Mouse (Mus musculus): Measurements from ENCODE around the gene Galnt4. TPM values are rescaled to one million over a fixed set of nuclear protein-coding genes. Genes with fewer than 3 reads are reported as not detected.
A peak's percentile ranks its signal among the peaks of the same experiment; 100 is the strongest.

Gene Galnt4
- total RNA-seq (2021) = 1 to 10 TPM; 3.0 to 3.5 TPM
- long read RNA-seq, experiment 1, full-length matches to known transcripts = 1 of 1 reads
- long read RNA-seq, experiment 1, partial matches to known transcripts = 0 of 1 reads
- long read RNA-seq, experiment 1, other reads (novel, unspliced or antisense) = 0 of 1 reads
- long read RNA-seq, experiment 2, full-length matches to known transcripts = 11 of 11 reads
- long read RNA-seq, experiment 2, partial matches to known transcripts = 0 of 11 reads
- long read RNA-seq, experiment 2, other reads (novel, unspliced or antisense) = 0 of 11 reads

DNA sequence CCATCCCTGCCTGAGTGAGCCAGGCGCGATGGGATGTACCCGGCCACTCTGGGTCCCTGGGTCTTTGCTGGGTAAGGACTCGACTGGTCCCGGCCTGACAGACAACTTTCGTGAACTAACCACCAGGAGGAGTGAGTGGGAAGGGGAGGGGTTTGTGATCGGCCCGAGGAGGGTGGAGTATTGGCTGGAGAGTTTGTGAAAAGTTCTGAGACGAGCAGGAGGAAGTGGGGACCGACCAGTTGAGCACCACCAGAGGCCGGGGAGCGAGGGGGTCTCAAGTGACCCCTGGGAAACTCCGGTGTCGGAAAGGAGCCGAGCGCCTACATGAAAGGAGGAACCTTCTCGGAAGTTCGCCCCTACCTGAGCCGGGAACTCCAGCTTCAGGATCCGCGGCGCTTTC is at the start of gene Galnt4:
Gene Galnt4, plus strand, starts transcription at position 196 of the 400 bp plus-strand sequence.
- intact Hi-C loops (cut with DNase I; ENCODE audit: low total_unique reads) = no loop called here
- DNase-seq = peak; percentile 79

GRCm38 (mm10) chr10:99060588-99060987 is 47.4 kb upstream of the Galnt4 start:
- intact Hi-C loops (cut with DNase I; ENCODE audit: low total_unique reads) = no loop called here
- no peak for DNase-seq

- no peak for DNase-seq
- intact Hi-C loops (cut with DNase I; ENCODE audit: low total_unique reads) = no loop called here
Observed at GRCm38 (mm10) chr10:99061418-99061817, 46.5 kb upstream of the Galnt4 start.

DNA sequence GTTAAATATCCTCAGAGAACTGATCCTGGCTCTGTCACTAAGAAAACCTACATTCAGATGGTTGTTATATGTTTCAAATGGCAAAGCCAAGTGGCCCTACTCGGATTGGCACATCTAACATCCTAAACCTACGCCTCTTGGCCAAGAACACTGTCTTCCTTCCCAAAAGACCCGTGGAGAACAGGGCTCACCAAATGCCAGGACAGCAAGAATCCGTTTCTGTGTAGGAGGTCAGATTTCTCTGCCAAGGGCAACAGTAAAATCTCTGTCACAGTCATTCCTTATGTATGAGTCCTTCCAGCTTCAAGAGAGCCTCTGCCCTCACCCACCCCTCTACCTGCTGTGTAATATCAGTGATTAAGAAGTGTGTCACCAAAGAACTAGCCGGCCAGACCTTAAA is 45.4 kb upstream of the Galnt4 start:
- no peak for DNase-seq
- intact Hi-C loops (cut with DNase I; ENCODE audit: low total_unique reads) = no loop called here

DNA sequence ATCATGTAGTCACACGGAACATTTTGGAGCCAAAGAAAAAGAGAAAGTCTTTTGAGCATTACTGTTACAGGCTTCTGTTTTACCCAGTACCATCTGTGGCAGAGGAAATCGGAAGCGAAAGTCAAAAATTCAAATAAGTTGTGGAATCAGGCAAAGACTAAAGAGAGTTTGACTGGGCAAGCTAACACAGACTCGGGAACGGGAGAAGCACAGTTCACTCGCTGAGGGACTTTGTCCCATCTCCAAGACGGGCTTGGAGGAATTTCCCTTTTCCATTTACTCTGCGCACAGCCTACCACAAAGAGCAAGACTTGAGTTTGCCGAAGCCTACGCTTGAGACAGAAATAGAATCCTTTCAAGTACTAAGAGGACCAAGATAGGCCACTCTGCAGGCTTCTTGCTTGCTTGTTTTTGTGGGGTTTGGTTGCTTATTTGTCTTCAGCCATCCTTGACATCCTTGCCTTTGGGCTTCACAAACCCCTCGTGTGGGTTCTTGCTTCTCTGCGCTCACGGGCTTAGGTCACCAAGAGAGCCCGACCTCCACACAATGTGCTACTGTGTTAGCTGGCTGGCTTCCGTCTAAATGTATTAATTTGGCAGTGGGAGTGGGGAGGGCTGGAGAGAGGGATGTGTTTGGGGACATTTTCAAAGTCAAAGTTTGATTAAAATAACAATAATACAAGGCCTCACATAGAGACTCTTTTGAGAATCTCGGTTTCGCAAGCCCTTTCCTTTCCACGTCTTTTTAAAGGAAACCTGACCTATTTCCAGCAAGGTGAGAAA is 31.7 kb upstream of the Galnt4 start:
- no peak for DNase-seq
- intact Hi-C loops (cut with DNase I; ENCODE audit: low total_unique reads) = no loop called here

- no peak for DNase-seq
- intact Hi-C loops (cut with DNase I; ENCODE audit: low total_unique reads) = no loop called here
Observed at GRCm38 (mm10) chr10:99078621-99079020, 29.3 kb upstream of the Galnt4 start.

GRCm38 (mm10) chr10:99081569-99081990 is 26.4 kb upstream of the Galnt4 start:
- no peak for DNase-seq
- intact Hi-C loops (cut with DNase I; ENCODE audit: low total_unique reads) = loop anchor here (10.0 kb wide), 2 partner anchors 587 to 1367 kb away; no protein-coding TSS in a partner anchor

DNA sequence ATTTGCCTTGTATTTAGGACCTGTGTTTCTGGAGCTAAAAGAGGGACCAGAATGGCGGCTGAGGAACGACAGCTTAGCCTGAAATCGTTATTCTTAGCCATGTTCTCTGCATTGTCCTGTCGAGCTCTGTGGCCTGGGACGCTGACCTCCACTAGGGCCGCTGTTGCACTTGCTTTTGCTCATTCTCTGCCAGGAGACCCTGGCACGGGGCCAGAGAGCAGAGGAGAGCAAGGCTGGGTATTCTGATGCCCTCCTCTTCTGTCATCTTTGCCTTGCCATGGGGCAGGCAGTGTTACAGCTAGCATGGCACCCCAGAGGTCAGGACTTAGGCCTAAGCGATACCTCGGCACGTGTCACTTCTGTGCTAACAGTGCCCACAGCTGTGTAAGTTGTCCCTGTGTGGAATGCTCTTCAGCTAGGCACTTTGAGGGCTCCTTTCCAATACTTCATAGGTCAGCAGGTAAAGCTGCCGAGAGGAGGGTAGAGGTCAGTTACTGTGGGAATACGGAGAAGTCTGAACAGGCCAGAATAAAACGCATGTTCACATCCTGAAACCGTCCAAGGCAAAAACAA is 24.4 kb upstream of the Galnt4 start:
- intact Hi-C loops (cut with DNase I; ENCODE audit: low total_unique reads) = loop anchor here (10.0 kb wide), 2 partner anchors 589 to 1369 kb away; no protein-coding TSS in a partner anchor
- peak; percentile 22 for DNase-seq

GRCm38 (mm10) chr10:99084397-99085239 is 23.3 kb upstream of the Galnt4 start:
- intact Hi-C loops (cut with DNase I; ENCODE audit: low total_unique reads) = loop anchor here (10.0 kb wide), 2 partner anchors 590 to 1370 kb away; no protein-coding TSS in a partner anchor
- peak; percentile 86 for DNase-seq

GRCm38 (mm10) chr10:99085240-99085587 is 22.7 kb upstream of the Galnt4 start:
- intact Hi-C loops (cut with DNase I; ENCODE audit: low total_unique reads) = loop anchor here (10.0 kb wide), 2 partner anchors 590 to 1370 kb away; no protein-coding TSS in a partner anchor
- DNase-seq = no peak

DNA sequence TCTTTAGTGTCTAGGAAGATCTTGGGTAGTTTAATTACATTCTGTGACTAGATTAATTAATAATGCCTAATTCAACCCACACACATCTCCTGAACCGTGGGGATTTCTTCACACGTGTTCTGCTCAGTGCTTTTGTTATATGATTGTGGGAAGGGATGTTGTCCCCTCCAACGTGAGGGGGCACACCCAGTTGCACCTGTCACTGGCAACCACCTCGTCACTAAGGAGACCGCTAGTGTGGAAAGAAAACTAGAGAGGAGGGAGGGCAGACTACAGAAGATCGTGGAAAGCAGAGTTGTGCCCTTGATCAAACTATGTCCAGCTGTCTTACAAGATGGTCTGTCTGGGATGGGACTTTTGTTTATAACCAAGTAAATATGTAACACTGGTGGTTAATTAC is 21.9 kb upstream of the Galnt4 start:
- DNase-seq = no peak
- intact Hi-C loops (cut with DNase I; ENCODE audit: low total_unique reads) = loop anchor here (10.0 kb wide), 2 partner anchors 591 to 1371 kb away; no protein-coding TSS in a partner anchor

DNA sequence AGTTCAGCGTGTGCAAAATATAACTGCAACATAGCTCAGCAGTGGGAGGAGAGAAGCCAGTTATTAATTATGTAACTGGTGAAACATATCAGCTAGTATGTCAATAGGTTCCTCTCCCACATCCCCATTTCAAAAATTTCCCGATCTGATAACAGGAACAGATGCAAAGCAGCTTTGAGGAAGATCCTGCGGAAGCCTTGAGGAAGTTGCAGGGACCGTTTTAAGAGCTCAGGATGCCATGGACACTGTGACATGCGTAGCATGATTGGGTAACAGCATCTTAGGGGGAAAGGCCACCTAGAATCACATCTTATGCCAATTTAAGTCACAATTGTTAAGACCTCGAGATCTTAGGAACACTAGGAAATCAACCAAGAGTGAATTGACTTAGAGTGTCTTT is 18.1 kb upstream of the Galnt4 start:
- DNase-seq = no peak
- intact Hi-C loops (cut with DNase I; ENCODE audit: low total_unique reads) = loop anchor here (10.0 kb wide), 2 partner anchors 595 to 1375 kb away; no protein-coding TSS in a partner anchor

- DNase-seq = no peak
Observed at GRCm38 (mm10) chr10:99093364-99093763, 14.6 kb upstream of the Galnt4 start.

GRCm38 (mm10) chr10:99095114-99095513 is 12.8 kb upstream of the Galnt4 start:
- DNase-seq = no peak
- intact Hi-C loops (cut with DNase I; ENCODE audit: low total_unique reads) = no loop called here

More at GRCm38 (mm10) chr10:99093364-99093763, 14.6 kb upstream of the Galnt4 start:
- intact Hi-C loops (cut with DNase I; ENCODE audit: low total_unique reads) = no loop called here

GRCm38 (mm10) chr10:99097374-99097773 is 10.6 kb upstream of the Galnt4 start:
- intact Hi-C loops (cut with DNase I; ENCODE audit: low total_unique reads) = no loop called here
- DNase-seq = peak; percentile 18

DNA sequence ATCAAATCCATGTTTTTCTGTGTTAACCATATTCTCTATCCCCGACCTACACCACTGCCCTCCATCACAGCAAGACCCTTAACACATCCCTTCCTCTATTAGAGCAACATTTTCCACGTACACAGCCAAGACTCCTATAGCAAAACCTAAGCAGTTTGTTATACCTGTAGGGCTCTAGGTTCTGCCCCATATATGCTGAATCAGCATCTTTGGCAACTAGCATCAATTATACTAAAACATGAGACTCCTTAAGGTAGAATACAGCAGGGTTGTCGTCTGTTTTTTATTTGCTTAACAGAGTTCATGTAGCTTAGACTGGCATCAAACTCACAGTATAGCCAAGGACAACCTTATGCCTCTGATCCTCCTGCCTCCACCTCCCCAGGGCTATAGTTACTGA is 2.4 kb upstream of the Galnt4 start:
- no peak for DNase-seq
- intact Hi-C loops (cut with DNase I; ENCODE audit: low total_unique reads) = no loop called here

DNA sequence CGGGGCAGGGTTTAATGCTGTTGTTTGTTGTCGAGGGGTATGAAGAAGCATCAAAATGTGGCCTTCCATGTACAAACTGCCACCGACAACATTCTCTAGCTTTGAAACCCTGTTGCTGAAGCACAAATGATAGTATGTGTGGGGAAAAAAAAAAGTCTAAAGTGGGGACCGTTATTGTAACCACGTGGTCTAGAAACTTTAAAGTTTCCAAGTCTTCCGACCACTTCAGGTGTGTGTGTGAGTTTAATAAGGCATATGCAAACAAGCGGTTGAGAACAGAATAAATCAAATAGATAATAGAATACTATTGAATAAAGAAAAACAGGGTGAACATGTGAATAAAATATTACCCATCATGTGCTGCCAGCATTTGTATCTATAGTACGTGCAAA is 1.7 kb upstream of the Galnt4 start:
- intact Hi-C loops (cut with DNase I; ENCODE audit: low total_unique reads) = no loop called here
- no peak for DNase-seq

DNA sequence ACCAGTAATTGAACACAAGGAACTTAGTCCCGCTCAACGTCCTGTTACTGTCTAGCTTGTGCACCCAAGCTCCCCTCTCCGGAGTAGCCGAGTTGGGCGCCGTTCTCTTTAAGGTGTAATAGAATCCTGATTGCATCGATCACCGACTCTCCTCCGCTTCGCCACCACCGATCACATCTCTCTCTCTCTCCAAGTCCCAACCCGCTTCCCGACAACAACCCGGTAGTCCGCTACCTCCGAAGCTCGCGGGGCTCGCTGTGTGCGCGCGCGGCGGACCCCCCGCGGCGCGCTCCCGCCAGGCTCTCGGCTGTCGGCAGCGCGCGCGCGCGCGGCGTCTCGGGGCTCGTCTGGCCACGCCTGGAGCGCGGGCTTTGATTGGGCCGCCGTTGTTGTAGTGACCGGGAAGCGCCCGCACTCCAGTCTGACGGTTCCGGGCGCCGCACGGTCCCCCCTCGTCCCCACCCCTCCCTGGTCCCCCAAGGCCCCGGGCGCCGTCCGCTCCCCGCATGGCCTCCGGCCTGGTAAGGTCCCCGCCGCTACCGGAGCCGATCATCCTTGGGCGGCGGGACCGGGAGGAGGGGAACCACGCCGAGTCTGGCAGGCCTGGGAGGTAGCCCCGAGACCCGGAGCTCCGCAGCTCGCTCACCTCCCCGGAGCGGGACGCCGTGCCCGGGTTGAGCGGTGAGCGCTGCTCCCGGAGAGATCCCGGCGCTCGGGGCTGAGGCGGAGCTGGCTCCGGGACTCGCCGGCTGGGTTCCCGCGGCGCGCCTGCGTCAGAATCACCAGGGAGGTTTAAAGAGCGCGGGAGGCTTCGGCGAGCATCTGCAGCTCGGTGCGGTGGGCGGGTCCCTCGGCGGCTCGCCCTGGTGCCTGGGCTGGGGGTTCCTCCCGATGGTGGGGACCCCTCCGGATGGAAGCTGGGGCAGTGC is 992 bp upstream of the Galnt4 start, which contains the start of gene Poc1b:
Gene Poc1b, plus strand, starts transcription at position 334 of the 929 bp plus-strand sequence.
- intact Hi-C loops (cut with DNase I; ENCODE audit: low total_unique reads) = no loop called here
- DNase-seq = peak; percentile 90

Measured in gastrocnemius, postnatal 14 days (tissue).